Mouse (Mus musculus): ENCODE measurements around the gene Dyrk1b.

DNA sequence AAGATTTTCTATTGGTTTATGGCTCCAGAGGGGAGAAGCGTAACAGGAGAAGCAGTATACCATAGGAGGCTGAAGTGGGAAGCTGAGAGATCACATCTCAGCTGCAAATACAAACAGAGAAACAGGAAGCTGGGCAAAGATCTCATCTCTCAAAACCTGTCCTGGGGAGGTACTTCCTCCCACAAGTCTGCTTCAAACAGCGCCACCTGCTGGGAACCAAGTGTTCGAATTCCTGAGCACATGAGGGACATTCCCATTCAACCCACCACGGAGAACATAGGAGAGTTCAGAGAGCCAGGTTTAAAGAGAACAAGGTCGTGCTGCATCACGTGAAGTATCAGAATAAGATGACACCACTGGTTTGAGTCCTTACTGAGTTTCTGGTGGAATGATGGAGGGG, 13.9 kb upstream of the Dyrk1b start:
- TF ChIP-seq CTCF (conservative IDR thresholded peaks at IDR 0.05 in 1 of 2, IDR thresholded peaks at IDR 0.05 in 1 of 2; ENCODE audit: low read depth in 2 of 2, low read length in 2 of 2) (peak in 1 of 2 experiments; percentile 33; a peak in 1 of 4 replicates), MEF2A (IDR thresholded peaks at IDR 0.05; ENCODE audit: borderline replicate concordance, low read depth, low read length) (no peak), E2F4 (IDR thresholded peaks at IDR 0.05; ENCODE audit: insufficient replicate concordance, low read depth, low read length) (no peak), POLR2A (IDR thresholded peaks at IDR 0.05; ENCODE audit: low read depth, low read length) (no peak), MAZ (IDR thresholded peaks at IDR 0.05; ENCODE audit: low read depth, low read length) (no peak), TBP (conservative IDR thresholded peaks at IDR 0.05; ENCODE audit: low read depth, low read length) (no peak), EP300 (IDR thresholded peaks at IDR 0.05; ENCODE audit: low read length) (no peak), USF1 (IDR thresholded peaks at IDR 0.05; ENCODE audit: low read depth, low read length) (no peak), MAFK (IDR thresholded peaks at IDR 0.05; ENCODE audit: insufficient replicate concordance, low read length) (no peak), TCF12 (IDR thresholded peaks at IDR 0.05; ENCODE audit: low read depth, low read length) (no peak), UBTF (IDR thresholded peaks at IDR 0.05; ENCODE audit: low read depth, low read length) (no peak), POLR2AphosphoS2 (IDR thresholded peaks at IDR 0.05; ENCODE audit: low read depth, low read length) (no peak), SIN3A (IDR thresholded peaks at IDR 0.05; ENCODE audit: low read length) (no peak)
